Mouse (Mus musculus): ENCODE results near the gene Gm37240.
A peak's percentile ranks its signal among the peaks of the same experiment; 100 is the strongest.

The Gm37240 gene

DNA sequence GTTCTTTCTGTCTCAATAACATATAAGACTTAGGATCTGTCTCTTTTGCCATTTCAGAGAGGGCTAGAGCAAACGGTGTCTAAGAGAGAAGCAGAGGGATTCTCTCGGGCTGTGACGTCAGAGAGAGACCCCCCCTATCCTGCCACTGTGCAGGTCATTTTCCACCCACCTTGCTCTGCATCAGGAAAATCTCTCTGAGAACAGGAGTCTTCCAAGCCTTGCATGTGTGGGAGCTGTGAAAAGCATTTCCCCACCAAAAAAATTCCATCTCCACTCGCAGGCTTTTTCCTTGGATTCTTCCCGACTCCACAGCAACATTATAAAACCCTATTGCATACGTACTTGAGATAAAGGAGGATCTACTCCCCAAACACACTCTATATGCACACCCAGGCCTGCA, 572.4 kb downstream of the Gm37240 start:
- DNase-seq, result no peak

- DNase-seq, result no peak
These were observed 573.6 kb downstream of the Gm37240 start for GRCm38 (mm10) chr3:85313646-85314255.

GRCm38 (mm10) chr3:85311176-85311575, 576.1 kb downstream of the Gm37240 start:
- no peak for DNase-seq

GRCm38 (mm10) chr3:85310401-85310989, 576.8 kb downstream of the Gm37240 start:
- DNase-seq, result no peak

- DNase-seq, result no peak
These were observed 578.1 kb downstream of the Gm37240 start for GRCm38 (mm10) chr3:85309168-85309567.

GRCm38 (mm10) chr3:85308706-85309105, 578.6 kb downstream of the Gm37240 start:
- DNase-seq, result no peak

DNA sequence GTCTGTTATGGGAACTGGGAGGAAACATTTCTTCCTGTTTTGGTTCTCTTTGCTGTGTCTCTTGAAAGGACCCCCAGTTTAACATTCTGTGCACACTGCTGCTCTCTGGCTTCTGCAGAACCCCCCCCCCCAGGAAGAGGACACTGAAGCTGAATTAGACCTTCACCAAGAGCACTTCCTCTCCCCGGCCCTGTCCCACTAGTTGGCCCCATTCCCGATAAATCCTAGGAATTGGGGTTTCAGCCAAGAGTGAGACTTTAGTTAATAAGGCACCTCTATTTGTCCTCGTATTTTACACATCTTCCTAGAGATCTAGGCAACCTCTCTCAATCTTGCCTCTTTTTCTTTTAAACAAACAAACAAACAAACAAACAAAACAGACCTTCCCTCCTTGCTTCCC, 585.5 kb downstream of the Gm37240 start:
- no peak for DNase-seq

DNA sequence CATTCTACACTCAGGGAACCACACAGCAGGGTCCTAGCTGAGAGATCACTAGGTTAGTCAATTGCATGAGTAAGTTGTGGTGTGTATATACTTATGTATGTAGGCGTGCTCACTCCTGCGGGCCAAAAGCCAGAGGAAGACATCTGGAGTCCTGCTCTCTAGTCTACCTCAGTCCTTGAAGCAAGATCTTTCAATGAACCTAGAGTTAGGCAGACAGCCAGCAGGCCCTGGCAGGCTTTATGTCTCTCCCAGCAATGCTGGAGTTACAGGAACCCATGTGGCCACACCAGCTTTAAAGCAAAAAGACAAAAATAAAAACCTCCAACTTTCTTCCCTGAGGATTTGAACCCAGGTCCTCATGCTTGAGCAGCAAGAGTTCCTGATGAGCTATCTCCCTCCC, 586.0 kb downstream of the Gm37240 start:
- DNase-seq, result no peak

DNA sequence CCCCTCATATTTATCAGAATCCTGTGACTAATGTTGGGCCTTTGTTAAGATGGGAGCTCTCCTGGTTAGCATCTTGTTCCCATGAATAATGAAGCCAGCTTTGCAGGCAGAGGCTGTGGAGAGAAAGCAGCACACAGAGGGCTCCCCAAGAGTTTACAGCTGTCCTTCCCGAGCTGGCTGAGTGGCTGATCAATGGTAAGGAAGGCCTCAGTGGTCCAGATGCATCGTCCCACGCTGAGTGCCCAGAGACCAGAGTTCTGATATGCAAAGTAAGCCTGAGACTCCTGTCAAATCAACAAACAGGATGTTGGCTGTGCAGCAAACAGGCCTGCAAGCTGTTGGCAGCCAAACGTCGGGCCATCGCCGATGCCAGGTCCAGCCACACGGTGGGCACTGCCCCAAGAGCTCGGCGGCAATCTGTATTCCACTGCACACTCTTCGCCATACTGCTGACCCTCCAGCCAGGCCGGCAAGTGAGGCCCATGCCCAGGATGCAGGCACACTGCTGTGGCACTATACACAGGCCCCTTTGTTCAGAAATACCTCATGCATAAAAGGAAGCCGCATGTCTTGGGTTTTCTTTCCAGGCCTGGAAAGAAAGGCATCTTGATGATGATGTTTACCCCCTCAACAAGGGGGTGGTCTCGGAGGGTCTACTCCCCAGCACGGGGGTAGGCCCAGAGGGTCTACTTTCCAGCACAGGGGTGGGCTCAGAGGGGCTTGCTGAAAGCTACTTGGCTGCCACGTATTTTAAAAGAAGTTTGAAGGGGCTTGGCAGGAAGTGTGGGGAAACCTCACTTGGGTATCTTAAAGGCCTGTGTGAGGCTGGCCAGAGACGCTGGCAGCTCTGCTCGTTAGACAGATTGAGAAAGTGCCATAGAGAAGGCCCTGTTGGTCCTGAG, 587.4 kb downstream of the Gm37240 start:
- DNase-seq, result peak; percentile 49

DNA sequence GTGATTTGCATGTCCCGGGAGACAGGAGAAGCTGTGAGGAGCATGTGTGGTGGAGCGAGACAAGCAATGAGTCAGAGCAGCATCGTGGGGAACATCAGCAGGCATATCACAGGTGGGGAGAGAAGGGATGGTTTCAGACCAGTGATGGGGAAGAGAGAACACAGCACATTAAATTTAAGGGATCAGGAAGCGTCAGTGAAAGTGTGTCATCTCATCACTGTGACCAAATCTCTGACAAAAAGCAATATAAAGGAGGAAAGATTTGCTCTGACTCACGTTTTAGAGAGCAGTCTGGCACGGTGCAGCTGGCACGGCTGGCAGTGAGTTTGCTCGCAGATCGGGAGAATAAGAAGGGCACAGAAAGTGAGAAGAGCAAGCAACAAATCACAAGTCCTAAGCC, 592.1 kb downstream of the Gm37240 start:
- DNase-seq, result no peak

DNA sequence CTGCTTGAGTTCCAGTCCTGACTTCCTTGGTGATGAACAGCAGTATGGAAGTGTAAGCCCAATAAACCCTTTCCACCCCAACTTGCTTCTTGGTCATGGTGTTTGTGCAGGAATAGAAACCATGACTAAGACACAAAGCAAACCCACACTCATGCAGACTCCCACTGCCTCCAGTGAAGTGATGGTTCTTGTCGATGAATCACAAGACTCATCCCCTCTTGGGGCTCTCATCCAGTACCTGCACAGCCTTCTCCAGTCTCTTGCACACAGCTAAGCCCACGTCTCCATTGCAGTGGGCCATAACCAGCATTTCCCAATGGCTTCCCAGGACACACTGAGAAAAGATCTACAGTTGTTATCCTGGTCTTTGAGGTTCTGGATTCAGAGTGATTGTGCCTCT, 599.7 kb downstream of the Gm37240 start:
- no peak for DNase-seq

DNA sequence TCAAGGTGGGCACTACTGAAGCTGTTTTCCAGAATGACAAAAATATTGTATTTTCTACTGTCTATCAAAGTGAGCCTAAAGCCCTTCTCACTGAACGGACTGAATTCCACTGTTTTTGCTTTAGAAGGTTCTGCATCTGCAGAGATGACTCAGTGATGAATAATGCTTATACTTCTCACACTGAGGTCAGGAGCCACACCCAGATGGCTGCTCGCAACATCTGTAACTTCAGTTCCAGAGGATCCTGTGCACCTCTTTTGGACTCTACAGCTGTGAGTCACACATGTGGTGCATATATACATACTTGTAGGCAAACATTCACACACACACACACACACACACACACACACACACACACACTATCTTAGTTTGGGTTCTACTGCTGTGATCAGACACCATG, 602.8 kb downstream of the Gm37240 start:
- no peak for DNase-seq

GRCm38 (mm10) chr3:85282816-85283215, 604.5 kb downstream of the Gm37240 start:
- DNase-seq, result no peak

DNA sequence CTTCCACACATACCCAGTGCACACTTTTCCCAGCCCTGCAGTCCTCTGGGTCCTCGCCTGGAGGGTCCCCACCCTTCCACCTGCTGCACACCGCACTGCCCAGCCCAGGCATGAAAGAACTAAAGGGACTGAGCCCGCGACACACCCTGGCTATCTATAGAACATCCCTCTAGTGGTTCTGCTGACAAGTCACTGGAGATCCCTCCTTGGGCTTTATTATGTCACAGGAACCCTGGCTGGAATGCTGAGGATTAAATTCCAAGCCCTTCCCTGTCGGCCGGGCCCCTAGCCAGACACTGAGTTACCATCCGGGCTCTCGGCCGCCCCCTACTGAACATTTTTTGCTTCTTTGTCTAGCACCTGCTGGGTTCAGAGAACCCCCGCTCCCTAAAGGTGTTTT, 612.2 kb downstream of the Gm37240 start:
- peak; percentile 11 for DNase-seq

- DNase-seq, result no peak
These were observed 615.8 kb downstream of the Gm37240 start for GRCm38 (mm10) chr3:85271491-85271890.

GRCm38 (mm10) chr3:85264963-85265362, 622.4 kb downstream of the Gm37240 start:
- no peak for DNase-seq

DNA sequence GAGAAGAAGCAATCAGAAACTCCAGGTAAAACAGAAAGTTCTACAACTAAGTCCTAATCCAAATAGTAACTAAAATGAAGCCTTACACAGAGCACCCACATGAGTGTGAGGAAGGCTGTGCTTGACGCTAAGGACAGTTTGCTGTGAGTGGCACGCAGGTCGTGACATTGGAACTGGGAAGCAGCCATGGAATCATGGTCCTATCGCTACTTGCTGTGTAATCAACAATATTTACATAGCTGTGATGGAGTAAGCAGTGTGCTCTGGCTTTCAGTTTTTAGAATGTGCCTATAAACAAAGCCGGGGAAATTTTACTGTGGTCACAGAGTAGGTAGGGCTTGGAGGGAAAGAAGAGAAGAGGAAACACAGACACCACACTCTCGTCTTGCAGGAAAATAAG, 622.8 kb downstream of the Gm37240 start:
- DNase-seq, result no peak

DNA sequence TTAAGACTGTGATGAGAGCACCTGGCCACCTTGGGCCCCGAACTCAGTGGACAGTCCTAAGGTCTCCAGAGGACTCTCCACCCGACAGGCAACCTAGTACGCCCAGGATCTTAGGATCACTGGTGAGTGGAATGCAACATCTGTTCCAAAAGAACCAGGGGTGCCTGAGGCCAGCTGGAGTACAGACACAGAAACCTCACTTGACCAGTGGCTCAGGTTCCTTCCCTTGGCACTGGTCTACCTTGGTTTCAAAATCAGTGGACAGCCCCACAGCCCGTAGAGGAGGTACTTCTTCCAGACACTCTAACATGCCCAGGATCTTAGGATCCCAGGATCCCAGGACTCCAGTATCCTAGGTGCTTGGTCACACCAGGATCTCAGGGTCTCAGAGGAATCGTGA, 632.8 kb downstream of the Gm37240 start:
- no peak for DNase-seq

- DNase-seq, result no peak
These were observed 635.7 kb downstream of the Gm37240 start for GRCm38 (mm10) chr3:85251631-85252030.

- DNase-seq, result no peak
These were observed 641.2 kb downstream of the Gm37240 start for GRCm38 (mm10) chr3:85246131-85246530.

- no peak for DNase-seq
These were observed 650.8 kb downstream of the Gm37240 start for GRCm38 (mm10) chr3:85236546-85236945.

DNA sequence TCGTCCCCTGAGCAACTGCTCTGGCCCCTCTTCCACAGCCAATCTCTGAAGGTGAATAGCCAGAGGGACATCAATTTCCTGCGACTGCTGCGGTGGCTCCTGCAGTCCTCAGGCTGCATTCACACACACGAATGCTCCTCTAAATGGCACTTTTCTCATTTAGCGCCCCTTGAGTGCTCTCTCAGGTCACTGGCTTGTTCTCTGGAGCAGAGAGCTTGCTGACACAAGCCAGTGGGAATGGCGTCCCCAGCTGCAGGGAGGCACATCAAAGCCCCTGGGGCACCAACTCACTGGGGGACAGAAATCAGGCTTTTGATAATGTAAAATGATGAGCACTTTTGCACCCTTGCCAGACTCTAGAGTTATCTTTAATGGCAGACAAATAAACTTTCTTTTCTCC, 654.5 kb downstream of the Gm37240 start:
- no peak for DNase-seq

GRCm38 (mm10) chr3:85222046-85222445, 665.3 kb downstream of the Gm37240 start:
- DNase-seq, result no peak

DNA sequence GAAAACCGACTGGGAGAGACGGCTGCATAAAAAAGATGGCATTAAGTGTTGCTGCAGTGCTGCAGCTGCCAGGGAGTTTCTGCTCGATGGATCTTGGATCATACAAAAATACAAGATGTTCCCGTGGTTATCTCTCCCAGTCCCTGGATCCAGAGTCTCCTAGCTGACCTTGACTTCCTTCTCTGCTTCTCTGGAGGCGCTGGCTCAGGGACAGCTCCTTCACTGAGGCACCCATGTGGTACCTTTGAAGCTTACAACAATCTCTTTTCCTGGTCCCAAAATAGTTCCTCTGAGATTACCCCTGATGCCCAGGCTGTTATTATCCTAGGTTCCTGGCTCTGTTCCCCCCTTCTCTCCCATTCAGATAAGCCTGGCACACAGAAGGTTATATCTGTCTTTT, 672.4 kb downstream of the Gm37240 start:
- DNase-seq, result no peak

Data from cerebellum, adult 8-10 months (tissue).